Mouse (Mus musculus) heart, postnatal 0 days (tissue): ENCODE data around the gene Exosc7. TPM values are rescaled to one million over a fixed set of nuclear protein-coding genes. Genes with fewer than 3 reads are reported as not detected.

ENCODE experiments used
- ATAC-seq: fragments of 200-750 bp; cut with Nextera tagmentation; 2 replicates; pipeline ENCODE4 v1.8.0; 2017; ENCODE audit warnings: low read depth, moderate number of reproducible peaks, moderate library complexity; ENCODE audit not compliant: insufficient read depth
- DNase-seq: peaks from one replicate; pipeline ENCODE4 v3.0.0-alpha.2; 2016; ENCODE audit warnings: low spot score
- H3K27ac ChIP-seq: fragments of 300-500 bp; sonication (generic); 2 replicates; pipeline ENCODE4 v1.5.1; 2014; ENCODE audit warnings: low read depth, mild to moderate bottlenecking
- H3K27me3 ChIP-seq: fragments of 300-500 bp; sonication (generic); 2 replicates; pipeline ENCODE4 v1.6.1; 2014; ENCODE audit warnings: low read length, mixed read lengths; ENCODE audit not compliant: control insufficient read depth, insufficient read depth
- H3K36me3 ChIP-seq: fragments of 300-500 bp; sonication (generic); replicated peaks from 2 replicates; pipeline ENCODE4 v1.6.1; 2014; ENCODE audit warnings: low read length, mixed read lengths; ENCODE audit not compliant: control insufficient read depth, insufficient read depth
- H3K4me1 ChIP-seq: fragments of 300-500 bp; sonication (generic); 2 replicates; pipeline ENCODE4 v1.6.1; 2014; ENCODE audit warnings: antibody characterized with exemption; ENCODE audit not compliant: control insufficient read depth, insufficient read depth
- H3K4me2 ChIP-seq: fragments of 300-500 bp; sonication (generic); 2 replicates; pipeline ENCODE4 v1.6.1; 2014; ENCODE audit warnings: low read depth, mild to moderate bottlenecking, low read length, moderate library complexity
- H3K4me3 ChIP-seq: fragments of 300-500 bp; sonication (generic); 2 replicates; pipeline ENCODE4 v1.5.1; 2014; ENCODE audit warnings: low read depth, low read length
- H3K9ac ChIP-seq: fragments of 300-500 bp; sonication (generic); replicated peaks from 2 replicates; pipeline ENCODE4 v1.6.1; 2014; ENCODE audit warnings: low read depth, low read length, mixed read lengths
- H3K9me3 ChIP-seq: fragments of 300-500 bp; sonication (generic); replicated peaks from 2 replicates; pipeline ENCODE4 v1.6.1; 2016; ENCODE audit warnings: low read length; ENCODE audit not compliant: control insufficient read depth
- CTCF ChIP-seq: IDR thresholded peaks from 2 replicates; pipeline ENCODE4 v1.5.1; 2016; ENCODE audit warnings: antibody characterized with exemption, control low read depth, low read depth
- EP300 ChIP-seq: IDR thresholded peaks from 2 replicates; pipeline ENCODE4 v1.6.1; 2016; ENCODE audit warnings: antibody characterized with exemption, low read depth
- WGBS: fragments of 180-500 bp; shearing (Covaris S2); extraction: QIAGEN DNeasy Blood & Tissue Kit; methylation state at CpG from one replicate; pipeline ENCODE4 v1.1.7; 2014; 5-methylcytosine and 5-hydroxymethylcytosine counted together
- polyA plus RNA-seq: library from polyadenylated mRNA; unstranded; fragments of >200 nt; fragmentation: Nextera tagmentation; extraction: Ambion mirVana; gene quantifications from 2 replicates; pipeline ENCODE4 v1.2.1, GENCODE M21; 2015
- total RNA-seq: library from RNA; depleted of rRNA; stranded (reverse); fragments of >200 nt; gene quantifications from 2 replicates; pipeline ENCODE4 v1.2.3, GENCODE M21; 2014; ENCODE audit warnings: low replicate concordance

Gene Exosc7
- total and polyA plus RNA-seq, 2 experiments from 2014 or later = 20.2 to 45.6 TPM

DNA sequence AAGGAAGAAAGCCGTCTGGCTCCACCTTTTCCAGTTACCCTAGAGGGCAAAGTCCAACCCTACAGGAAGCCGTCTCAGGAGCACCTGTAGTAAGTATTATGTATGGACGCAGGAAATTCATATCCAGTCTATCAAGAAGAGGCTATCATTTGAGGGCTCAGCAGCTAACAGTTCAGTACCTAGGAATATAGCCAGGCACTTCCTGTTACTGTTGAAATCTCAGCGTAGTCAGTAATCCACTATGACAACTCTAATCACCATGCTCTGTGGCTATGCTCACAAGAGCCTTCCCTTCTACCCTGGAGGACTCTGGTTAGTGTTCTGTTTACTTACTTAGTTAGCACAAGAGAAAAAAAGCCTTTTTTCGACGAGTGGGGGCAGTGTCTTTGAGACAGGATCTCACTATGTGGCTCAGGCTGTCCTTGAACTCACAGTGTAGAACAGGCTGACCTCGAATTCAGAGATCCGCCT is 1.2 kb upstream of the Exosc7 start:
- Histone ChIP-seq H3K4me2 (peak overlapping the region; percentile 98), H3K9ac (peak overlapping the region; percentile 90; the same call in 1 of the 2 replicates), H3K36me3 (peaks cover 9% of the 10 kb centered on the region; the same call in 1 of the 2 replicates), H3K9me3 (no peaks in the 10 kb centered on the region), H3K4me3 (peak overlapping the region; percentile 97; the same call in 1 of the 2 replicates), H3K4me1 (peaks cover 17% of the 10 kb centered on the region), H3K27me3 (no peaks in the 10 kb centered on the region), H3K27ac (no peak overlapping the region)
- 48% methylated on average over 8 of the region's 8 CpGs for WGBS
- ATAC-seq (no peak), DNase-seq (no peak)
- no peak for TF ChIP-seq CTCF
- TF ChIP-seq EP300 = no peak

DNA sequence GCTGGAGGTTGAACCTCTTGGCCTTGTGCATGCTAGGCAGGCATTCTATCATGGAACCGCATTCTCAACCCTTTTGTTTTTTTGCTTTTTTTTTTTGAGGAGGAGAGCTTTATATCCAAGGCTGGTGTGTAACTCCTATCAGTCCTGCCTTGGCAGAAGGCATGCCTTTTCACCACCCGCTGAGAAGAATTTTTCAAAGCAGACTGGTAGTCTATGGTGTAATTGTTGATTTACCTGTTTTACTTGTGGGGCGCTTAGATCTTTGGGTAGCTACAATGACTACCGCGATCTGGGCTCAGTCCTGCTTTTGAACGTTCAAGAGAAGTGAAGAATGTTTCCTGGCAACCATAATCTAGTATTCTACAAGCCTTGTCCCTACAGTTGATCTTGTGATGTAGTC is 916 bp downstream of the Exosc7 start:
- peaks cover 17% of the 10 kb centered on the region for H3K4me1 ChIP-seq
- H3K4me2 ChIP-seq = peak overlapping the region; percentile 98
- 60% methylated on average over 6 of the region's 6 CpGs for WGBS
- H3K4me3 ChIP-seq = peak overlapping the region; percentile 97
- H3K9ac ChIP-seq = peak overlapping the region; percentile 90
- no peak for ATAC-seq
- H3K36me3 ChIP-seq = peaks cover 17% of the 10 kb centered on the region
- H3K9me3 ChIP-seq = no peaks in the 10 kb centered on the region
- H3K27me3 ChIP-seq = no peaks in the 10 kb centered on the region
- peak overlapping the region; percentile 93 for H3K27ac ChIP-seq
- no peak for TF ChIP-seq EP300
- DNase-seq = no peak

DNA sequence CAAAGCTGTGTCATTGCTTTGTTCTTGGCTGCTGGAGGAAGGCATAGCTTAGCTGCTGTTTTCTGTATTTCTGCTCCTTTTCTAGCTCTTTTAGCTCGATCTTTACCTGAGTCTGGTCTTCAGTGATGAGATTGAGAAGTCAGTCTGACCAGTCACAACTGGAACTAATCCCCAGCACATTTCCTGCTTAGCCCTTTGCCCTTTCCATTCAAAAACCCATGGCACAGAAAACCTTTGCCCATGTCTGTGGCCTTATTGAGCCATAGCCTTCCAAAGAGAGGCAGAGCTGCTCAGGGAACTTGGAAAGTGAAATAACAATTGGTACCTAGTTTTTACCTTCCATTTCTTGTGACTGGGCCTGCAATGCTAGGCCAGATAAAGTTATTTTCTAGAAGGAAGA is 2.6 kb downstream of the Exosc7 start:
- TF ChIP-seq CTCF = no peak
- no peak for TF ChIP-seq EP300
- no peak overlapping the region for H3K4me2 ChIP-seq
- DNase-seq = no peak
- 84% methylated on average over 1 of the region's 1 CpGs for WGBS
- no peak for ATAC-seq
- no peak overlapping the region for H3K27ac ChIP-seq
- no peak overlapping the region for H3K9ac ChIP-seq
- no peaks in the 10 kb centered on the region for H3K27me3 ChIP-seq
- H3K4me1 ChIP-seq = peaks cover 17% of the 10 kb centered on the region
- H3K9me3 ChIP-seq = no peaks in the 10 kb centered on the region
- H3K36me3 ChIP-seq = peaks cover 33% of the 10 kb centered on the region
- no peak overlapping the region for H3K4me3 ChIP-seq

DNA sequence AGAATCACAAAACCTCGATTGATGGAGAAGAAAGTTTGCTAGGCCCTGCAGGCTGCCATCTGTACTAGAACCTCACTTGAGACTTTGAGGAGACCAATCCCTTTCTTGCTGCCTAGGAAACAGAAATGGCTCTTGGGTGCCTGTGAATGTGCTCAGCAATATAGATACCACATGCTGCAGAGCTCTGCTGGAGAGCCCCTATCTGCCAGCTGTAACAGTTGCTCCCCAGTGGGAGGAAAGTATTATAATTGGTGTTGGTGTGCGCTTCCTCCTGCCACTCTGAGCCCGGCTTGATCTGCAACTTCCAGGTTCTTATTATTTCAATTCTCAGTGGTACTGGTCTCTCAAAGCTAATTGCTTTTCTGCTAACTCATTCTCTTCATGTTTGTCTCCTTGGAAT is 10.0 kb downstream of the Exosc7 start:
- Histone ChIP-seq H3K9me3 (no peaks in the 10 kb centered on the region), H3K4me3 (no peak overlapping the region), H3K4me1 (no peaks in the 10 kb centered on the region), H3K27ac (no peak overlapping the region), H3K4me2 (no peak overlapping the region), H3K9ac (no peak overlapping the region), H3K36me3 (peaks cover 64% of the 10 kb centered on the region), H3K27me3 (no peaks in the 10 kb centered on the region)
- ATAC-seq = no peak
- 84% methylated on average over 3 of the region's 3 CpGs for WGBS
- TF ChIP-seq EP300 = no peak
- DNase-seq = no peak

DNA sequence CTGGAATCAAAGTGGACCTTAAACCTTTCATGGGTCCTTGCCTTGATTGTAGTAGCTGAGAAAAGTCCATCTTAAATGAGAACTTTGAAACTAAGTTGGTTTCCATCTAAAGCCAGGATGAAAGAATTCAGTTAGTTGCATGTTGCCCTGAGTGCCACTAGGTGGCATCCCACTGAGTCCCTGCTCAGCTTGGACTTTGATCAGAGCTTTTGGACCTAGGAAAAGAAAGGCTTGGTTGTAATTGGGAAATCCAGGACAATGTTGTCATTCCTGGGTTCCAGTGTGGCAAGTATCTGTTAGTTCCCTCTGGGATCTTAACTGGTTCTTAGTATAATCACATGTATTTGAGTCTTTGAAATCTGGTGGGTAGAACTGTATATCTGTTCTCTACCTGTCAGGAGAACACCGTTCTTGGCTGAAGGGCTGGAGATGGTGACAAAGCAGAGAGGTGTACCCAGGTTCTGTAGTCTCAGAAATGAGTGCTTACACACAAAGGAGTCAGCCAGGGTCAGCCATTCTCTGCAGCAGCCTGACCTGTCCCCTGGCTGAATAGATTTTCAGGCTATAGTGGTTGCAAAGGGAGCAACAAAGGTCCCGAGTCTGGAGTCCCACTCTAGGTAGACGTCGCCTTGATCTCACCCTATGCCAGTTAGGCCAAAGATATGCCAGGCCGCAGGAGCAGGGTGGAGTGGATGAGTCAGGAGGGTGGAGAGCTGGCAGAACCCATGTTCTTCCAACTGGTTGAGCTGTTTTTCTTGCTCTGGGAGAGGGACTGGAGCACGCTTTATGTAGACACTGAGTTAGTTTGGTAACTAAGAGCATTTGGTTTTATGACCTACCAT is 10.8 kb downstream of the Exosc7 start:
- Histone ChIP-seq H3K9ac (no peak overlapping the region), H3K36me3 (peaks cover 67% of the 10 kb centered on the region), H3K27ac (no peak overlapping the region), H3K27me3 (no peaks in the 10 kb centered on the region), H3K9me3 (no peaks in the 10 kb centered on the region), H3K4me1 (no peaks in the 10 kb centered on the region), H3K4me3 (no peak overlapping the region), H3K4me2 (no peak overlapping the region)
- 88% methylated on average over 6 of the region's 6 CpGs for WGBS
- ATAC-seq (no peak), DNase-seq (no peak)
- TF ChIP-seq CTCF (peak; percentile 66), EP300 (no peak)
